Comparison of ENCODE assay signal across 20 mouse cellular contexts in the genomic region with DNA sequence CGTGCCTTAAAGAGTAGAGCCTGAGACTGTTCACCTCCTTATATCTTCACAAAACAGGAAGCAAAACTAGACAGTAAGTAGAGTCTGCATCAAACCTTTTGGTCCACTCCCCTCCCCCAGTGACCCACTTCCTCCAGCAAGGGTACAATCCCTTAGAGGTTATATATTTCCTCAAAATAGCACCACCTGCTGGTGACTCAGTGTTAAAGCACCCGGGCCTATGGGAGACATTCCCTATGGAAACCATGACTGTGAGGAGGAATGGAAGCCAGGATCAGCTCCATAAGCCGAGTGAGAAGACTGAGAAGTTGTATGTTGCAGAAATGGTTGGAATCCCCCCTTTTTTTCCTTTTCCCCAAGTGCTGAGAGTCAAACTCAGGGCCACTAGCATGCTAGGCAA.
DNase-seq lines count a peak whose midpoint lies in the region; TF ChIP-seq lines count a peak whose summit lies in the region.
"Had no signal": no experiment of that assay in that cellular context is flagged by ENCODE, and none has a peak within 500 bp of the region (broad histone marks: within the 10 kb centered on the region; RNA-seq: fewer than 3 reads in every experiment).

No protein-coding gene starts in this region.

- H3K27ac ChIP-seq in left cerebral cortex, adult 2 months: no peak overlapping the region
- H3K27ac ChIP-seq: forebrain, embryonic 15.5 days; heart, embryonic 15.5 days; liver, embryonic 13.5 days; stomach, embryonic 15.5 days had no signal

- H3K4me3 ChIP-seq in left cerebral cortex, adult 2 months: no peak overlapping the region
- H3K4me3 ChIP-seq: forebrain, embryonic 15.5 days; heart, embryonic 15.5 days; liver, embryonic 13.5 days; stomach, embryonic 15.5 days had no signal

- peak; percentile 34 for TF ChIP-seq CTCF in left cerebral cortex, adult 2 months (IDR thresholded peaks at IDR 0.05)

- no peak for DNase-seq in left cerebral cortex, adult 2 months (ENCODE audit: extremely low spot score in 1 of 2, low spot score in 2 of 2)
- DNase-seq in left cerebral cortex, postnatal 14 days (ENCODE audit: low spot score in 2 of 2): no peak
- peak; percentile 14 for DNase-seq in thymus, postnatal 14 days
- no peak for DNase-seq in thymus, postnatal 0 days (ENCODE audit: low spot score)
- peak; percentile 57 for DNase-seq in R1 (ENCODE audit: low read depth, low spot score)
- no peak for DNase-seq in frontal cortex, postnatal 25 days (ENCODE audit: low spot score in 2 of 2)
- DNase-seq in kidney, adult 9 months: no peak
- DNase-seq: adrenal gland, postnatal 10 days; cerebellum, adult 11 months; cerebellum, postnatal 14 days; embryo, embryonic 11 days; heart, postnatal 4 days; kidney, postnatal 10 days; liver, embryonic 13.5 days; lung, postnatal 14 days; retina, postnatal 1 day; thymus, postnatal 36 days had no signal

- intact Hi-C loops in left cerebral cortex, adult 2 months (cut with DNase I): no loop called here
- intact Hi-C loops in left cerebral cortex, postnatal 14 days (cut with DNase I): loop anchor here (10.0 kb wide), 1 partner anchor 118 kb away; no protein-coding TSS in a partner anchor

Comparison
In these comparisons a context has a peak if more than half of its experiments do, and no peak if none do; other contexts are left out.
1. DNase-seq: peak in thymus, postnatal 14 days (single experiment) and R1 (single experiment); none in left cerebral cortex, adult 2 months (0 of 2), left cerebral cortex, postnatal 14 days (0 of 2), thymus, postnatal 0 days (single experiment), frontal cortex, postnatal 25 days (0 of 2) and kidney, adult 9 months (single experiment).